Mouse (Mus musculus) central nervous system, embryonic 14 days (tissue): Measurements from ENCODE around the gene Grm4. TPM values are rescaled to one million over a fixed set of nuclear protein-coding genes. Genes with fewer than 3 reads are reported as not detected.

Source experiments
- polyA plus RNA-seq: library from polyadenylated mRNA; depleted of rRNA; stranded (reverse); fragments of >200 nt; gene quantifications from 2 replicates; pipeline ENCODE4 v1.2.3, GENCODE M21; 2012; rRNA removed

Gene Grm4
- polyA plus RNA-seq: 12.2 and 15.1 TPM in 2 replicates

DNA sequence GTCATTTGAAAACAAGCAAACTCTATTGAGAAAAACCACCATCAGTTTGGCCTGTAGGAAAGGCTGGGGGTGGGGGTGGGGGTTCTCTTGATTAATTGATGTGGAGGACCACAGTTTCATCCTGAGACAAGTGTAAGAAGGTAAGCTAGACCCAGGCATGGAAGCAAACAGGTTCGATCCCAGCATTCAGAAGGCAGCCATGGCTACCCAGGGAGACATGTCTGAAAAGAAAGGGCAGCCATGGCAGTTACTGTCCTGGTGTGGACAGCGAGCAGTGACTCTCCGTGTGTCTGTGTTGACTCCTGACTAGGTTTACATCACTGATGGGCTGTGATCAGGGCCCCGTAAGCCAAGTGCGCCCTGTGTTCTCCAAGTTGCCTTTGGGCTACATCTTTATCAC lies at the start of gene Grm4:
Gene Grm4, minus strand, starts transcription at position 101 of the 400 bp plus-strand sequence.

DNA sequence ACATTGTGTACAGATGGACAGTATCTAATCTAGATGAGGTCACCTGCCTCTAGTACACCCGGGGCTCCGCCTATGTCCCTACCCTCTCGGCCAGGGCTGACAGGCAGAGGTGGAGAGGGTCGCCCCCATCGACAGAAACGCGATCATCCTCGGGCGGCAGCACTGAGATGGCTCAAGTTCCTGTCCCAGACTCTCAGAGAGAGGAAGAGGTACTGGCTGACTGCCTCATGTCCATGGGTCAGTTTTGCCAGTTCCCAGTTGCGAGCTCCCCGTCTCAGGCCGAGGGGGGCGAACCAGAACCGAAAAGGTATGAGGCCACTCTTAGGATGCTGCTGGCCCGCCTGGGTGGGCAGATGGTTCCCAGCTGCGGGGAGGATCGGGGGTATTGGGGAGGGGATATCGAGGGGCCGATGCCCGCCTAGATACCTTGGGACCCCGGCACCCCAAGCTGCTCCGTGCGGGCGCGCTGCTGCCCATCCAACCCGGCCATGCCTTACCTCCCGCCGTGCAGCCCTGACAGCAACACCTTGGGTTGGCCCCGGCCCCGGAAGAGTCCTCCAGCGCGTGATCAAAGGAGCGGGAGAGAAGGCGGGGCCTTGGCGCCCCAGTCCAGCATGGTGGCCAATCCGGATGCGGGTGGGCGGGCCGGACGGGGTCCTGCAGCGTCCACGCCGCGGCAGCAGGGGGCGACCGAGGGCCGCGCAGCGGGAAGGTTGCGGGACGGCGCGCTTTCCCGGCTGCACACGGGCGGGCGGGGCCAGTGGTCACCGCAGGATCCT lies 44.1 kb upstream of the Grm4 start, which contains the start of gene AI413582:
Gene AI413582, minus strand, starts transcription at position 594 of the 779 bp plus-strand sequence.

DNA sequence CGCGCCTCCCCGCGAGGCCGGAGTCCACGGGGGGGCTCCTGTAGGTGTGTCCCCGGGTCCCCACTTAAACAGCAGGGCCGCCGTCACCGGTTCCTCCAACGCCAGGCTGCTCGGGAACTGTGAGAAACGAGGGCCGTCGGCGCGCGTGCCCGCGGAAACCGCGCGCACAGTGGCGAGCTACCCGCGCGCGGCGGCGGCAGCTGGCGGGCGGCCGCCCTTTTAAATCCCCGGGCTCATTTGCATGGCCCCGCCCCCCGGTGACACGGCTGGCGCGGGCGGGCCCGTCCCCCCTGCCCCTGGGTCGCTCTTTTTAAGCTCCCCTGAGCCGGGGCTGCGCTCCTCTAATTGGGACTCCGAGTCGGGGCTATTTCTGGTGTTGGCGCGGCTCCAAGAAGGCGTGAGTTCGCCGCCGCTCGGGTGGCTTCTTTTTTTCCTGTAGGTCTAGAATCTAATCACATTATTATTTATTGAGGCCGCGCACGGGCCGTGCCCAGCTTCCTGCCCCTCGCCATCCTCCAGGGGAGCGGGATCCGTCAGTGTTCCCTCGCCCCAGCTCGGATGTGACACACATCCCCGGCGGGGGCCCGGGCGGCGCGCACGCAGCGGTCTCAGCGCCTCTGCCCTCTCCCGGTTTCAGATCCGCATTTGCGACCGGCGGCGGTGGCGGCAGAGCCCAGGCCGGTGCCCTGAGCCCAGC lies 35.3 kb upstream of the Grm4 start, which contains the start of gene Hmga1:
Gene Hmga1, plus strand, starts transcription at position 183 of the 697 bp plus-strand sequence.

Other genes with a start within 250 kb of the Grm4 start
- gene Hmga1, start 35.1 kb upstream of the Grm4 start, polyA plus RNA-seq: 128 TPM in 2 replicates
- gene AI413582, start 44.4 kb upstream of the Grm4 start, polyA plus RNA-seq: 36.4 and 38.0 TPM in 2 replicates
- 284 and 313 TPM in 2 replicates for gene Nudt3, start 102.1 kb upstream of the Grm4 start, polyA plus RNA-seq
- gene RPS10-NUDT3, start 113.8 kb upstream of the Grm4 start, polyA plus RNA-seq: 0.37 TPM in 1 of 2 replicates, not detected in the other
- gene Rps10, start 115.3 kb upstream of the Grm4 start, polyA plus RNA-seq: 1,409 and 1,493 TPM in 2 replicates
- 21.0 and 21.9 TPM in 2 replicates for gene Pacsin1, start 134.1 kb upstream of the Grm4 start, polyA plus RNA-seq
- 0.79 and 1.1 TPM in 2 replicates for gene Spdef, start 207.6 kb upstream of the Grm4 start, polyA plus RNA-seq